Mouse (Mus musculus) hindbrain, embryonic 15.5 days (tissue): Measurements from ENCODE around the gene Spo11. TPM values are rescaled to one million over a fixed set of nuclear protein-coding genes. Genes with fewer than 3 reads are reported as not detected.

Experiments used
- ATAC-seq: fragments of 200-750 bp; cut with Nextera tagmentation; 2 replicates; pipeline ENCODE4 v1.8.0; 2017; ENCODE audit warnings: low read depth, moderate number of reproducible peaks, moderate TSS enrichment; ENCODE audit not compliant: low FRiP score
- H3K27ac ChIP-seq: fragments of 300-500 bp; sonication (generic); replicated peaks from 2 replicates; pipeline ENCODE4 v1.5.1; 2015; ENCODE audit warnings: mild to moderate bottlenecking, inconsistent platforms
- H3K27me3 ChIP-seq: fragments of 300-500 bp; sonication (generic); 2 replicates; pipeline ENCODE4 v1.6.1; 2015; ENCODE audit warnings: control low read depth, inconsistent platforms
- H3K36me3 ChIP-seq: fragments of 300-500 bp; sonication (generic); 2 replicates; pipeline ENCODE4 v1.6.1; 2015; ENCODE audit warnings: control low read depth, inconsistent platforms
- H3K4me1 ChIP-seq: fragments of 300-500 bp; sonication (generic); replicated peaks from 2 replicates; pipeline ENCODE4 v1.6.1; 2015; ENCODE audit warnings: control low read depth, inconsistent platforms
- H3K4me2 ChIP-seq: fragments of 300-500 bp; sonication (generic); 2 replicates; pipeline ENCODE4 v1.6.1; 2015; ENCODE audit warnings: moderate library complexity, mild to moderate bottlenecking, inconsistent platforms
- H3K4me3 ChIP-seq: fragments of 300-500 bp; sonication (generic); 2 replicates; pipeline ENCODE4 v1.5.1; 2015; ENCODE audit warnings: mild to moderate bottlenecking, inconsistent platforms
- H3K9ac ChIP-seq: fragments of 300-500 bp; sonication (generic); 2 replicates; pipeline ENCODE4 v1.6.1; 2015; ENCODE audit warnings: inconsistent platforms
- H3K9me3 ChIP-seq: fragments of 300-500 bp; sonication (generic); 2 replicates; pipeline ENCODE4 v1.6.1; 2016; ENCODE audit warnings: control low read depth, inconsistent platforms
- WGBS: fragments of 180-500 bp; shearing (Covaris S2); methylation state at CpG from one replicate; pipeline ENCODE4 v1.1.7; 2015; 5-methylcytosine and 5-hydroxymethylcytosine counted together
- polyA plus RNA-seq: library from polyadenylated mRNA; unstranded; fragments of >200 nt; fragmentation: Nextera tagmentation; extraction: Ambion mirVana; gene quantifications from 2 replicates; pipeline ENCODE4 v1.2.1, GENCODE M21; 2015

Gene Spo11
- polyA plus RNA-seq, 1 experiment from 2014 or later, result 0.96 TPM

GRCm38 (mm10) chr2:172938761-172939638 is 38.5 kb upstream of the Spo11 start:
- ATAC-seq, result no peak
- Histone ChIP-seq H3K27me3 (peaks cover 79% of the 10 kb centered on the region), H3K9ac (peak overlapping the region; percentile 34; the same call in 1 of the 2 replicates), H3K9me3 (no peaks in the 10 kb centered on the region), H3K4me3 (peak overlapping the region; percentile 44), H3K4me2 (peak overlapping the region; percentile 85), H3K27ac (peak overlapping the region; percentile 52; the same call in 1 of the 2 replicates), H3K36me3 (no peaks in the 10 kb centered on the region), H3K4me1 (peaks cover 55% of the 10 kb centered on the region)
- under 1% methylated on average over 57 of the region's 57 CpGs for WGBS

GRCm38 (mm10) chr2:172939639-172940002 is 37.9 kb upstream of the Spo11 start:
- no peaks in the 10 kb centered on the region for H3K9me3 ChIP-seq
- H3K27me3 ChIP-seq, result peaks cover 79% of the 10 kb centered on the region
- peaks cover 49% of the 10 kb centered on the region for H3K4me1 ChIP-seq
- peak overlapping the region; percentile 85 for H3K4me2 ChIP-seq
- peak overlapping the region; percentile 44 for H3K4me3 ChIP-seq
- ATAC-seq, result no peak
- no peaks in the 10 kb centered on the region for H3K36me3 ChIP-seq
- H3K27ac ChIP-seq, result peak overlapping the region; percentile 52; the same call in 1 of the 2 replicates
- H3K9ac ChIP-seq, result peak overlapping the region; percentile 34; the same call in 1 of the 2 replicates
- WGBS, result under 1% methylated on average over 26 of the region's 26 CpGs

- H3K4me1 ChIP-seq, result peaks cover 43% of the 10 kb centered on the region
- H3K4me2 ChIP-seq, result peak within 1 kb of the TSS; percentile 85
- WGBS, result under 1% methylated on average over 78 of the region's 82 CpGs
- peak within 1 kb of the TSS; percentile 44 for H3K4me3 ChIP-seq
- no peaks in the 10 kb centered on the region for H3K9me3 ChIP-seq
- H3K36me3 ChIP-seq, result no peaks in the 10 kb centered on the region
- peak; percentile 67 for ATAC-seq
- H3K9ac ChIP-seq, result peak within 1 kb of the TSS; percentile 34; the same call in 1 of the 2 replicates
- H3K27me3 ChIP-seq, result peaks cover 81% of the 10 kb centered on the region
- peak within 1 kb of the TSS; percentile 52 for H3K27ac ChIP-seq
Observed at GRCm38 (mm10) chr2:172940003-172940798, 37.3 kb upstream of the Spo11 start, which contains the start of gene Bmp7. Gene Bmp7, minus strand, starts transcription at chr2:172940321.

- 0 out of 2 replicates have a peak overlapping the region, but pooled peaks have one; percentile 34 for H3K9ac ChIP-seq
Observed at GRCm38 (mm10) chr2:172940799-172941163, 36.7 kb upstream of the Spo11 start.

GRCm38 (mm10) chr2:172949051-172949450 is 28.4 kb upstream of the Spo11 start:
- ATAC-seq, result no peak
- 48% methylated on average over 5 of the region's 5 CpGs for WGBS

More at GRCm38 (mm10) chr2:172940799-172941163, 36.7 kb upstream of the Spo11 start:
- Histone ChIP-seq H3K27ac (no peak overlapping the region), H3K4me1 (peaks cover 37% of the 10 kb centered on the region), H3K36me3 (no peaks in the 10 kb centered on the region), H3K9me3 (no peaks in the 10 kb centered on the region), H3K4me3 (peak overlapping the region; percentile 44), H3K4me2 (peak overlapping the region; percentile 85), H3K27me3 (peaks cover 78% of the 10 kb centered on the region)
- WGBS, result 2% methylated on average over 13 of the region's 13 CpGs
- ATAC-seq, result no peak; the same call in 1 of the 2 replicates

GRCm38 (mm10) chr2:172950119-172950676 is 27.3 kb upstream of the Spo11 start:
- Histone ChIP-seq H3K36me3 (no peaks in the 10 kb centered on the region), H3K27ac (no peak overlapping the region), H3K27me3 (peaks cover 2% of the 10 kb centered on the region; the same call in 1 of the 2 replicates), H3K9ac (no peak overlapping the region), H3K4me2 (no peak overlapping the region), H3K4me3 (no peak overlapping the region), H3K4me1 (no peaks in the 10 kb centered on the region; the same call in 1 of the 2 replicates), H3K9me3 (no peaks in the 10 kb centered on the region)
- 59% methylated on average over 9 of the region's 9 CpGs for WGBS
- ATAC-seq, result no peak

More at GRCm38 (mm10) chr2:172949051-172949450, 28.4 kb upstream of the Spo11 start:
- Histone ChIP-seq H3K4me1 (no peaks in the 10 kb centered on the region; the same call in 1 of the 2 replicates), H3K27ac (no peak overlapping the region), H3K36me3 (no peaks in the 10 kb centered on the region), H3K27me3 (peaks cover 6% of the 10 kb centered on the region; the same call in 1 of the 2 replicates), H3K4me3 (no peak overlapping the region), H3K9me3 (no peaks in the 10 kb centered on the region), H3K9ac (no peak overlapping the region), H3K4me2 (no peak overlapping the region)

GRCm38 (mm10) chr2:172950722-172951121 is 26.8 kb upstream of the Spo11 start:
- 31% methylated on average over 11 of the region's 11 CpGs for WGBS
- Histone ChIP-seq H3K36me3 (no peaks in the 10 kb centered on the region), H3K4me2 (no peak overlapping the region), H3K9ac (no peak overlapping the region), H3K9me3 (no peaks in the 10 kb centered on the region), H3K4me1 (no peaks in the 10 kb centered on the region; the same call in 1 of the 2 replicates), H3K27me3 (no peaks in the 10 kb centered on the region; the same call in 1 of the 2 replicates), H3K27ac (no peak overlapping the region), H3K4me3 (no peak overlapping the region)
- no peak for ATAC-seq

GRCm38 (mm10) chr2:172951976-172952375 is 25.5 kb upstream of the Spo11 start:
- Histone ChIP-seq H3K4me1 (no peaks in the 10 kb centered on the region; the same call in 1 of the 2 replicates), H3K27me3 (no peaks in the 10 kb centered on the region), H3K4me2 (no peak overlapping the region), H3K27ac (no peak overlapping the region), H3K4me3 (no peak overlapping the region), H3K9ac (no peak overlapping the region), H3K9me3 (no peaks in the 10 kb centered on the region), H3K36me3 (no peaks in the 10 kb centered on the region)
- WGBS, result 82% methylated on average over 2 of the region's 2 CpGs
- ATAC-seq, result no peak

GRCm38 (mm10) chr2:172958579-172958978 is 18.9 kb upstream of the Spo11 start:
- Histone ChIP-seq H3K36me3 (no peaks in the 10 kb centered on the region), H3K4me2 (no peak overlapping the region), H3K9me3 (no peaks in the 10 kb centered on the region), H3K27me3 (no peaks in the 10 kb centered on the region), H3K27ac (0 out of 2 replicates have a peak overlapping the region, but pooled peaks have one; percentile 21), H3K4me1 (0 out of 2 replicates have a peak, but pooled peaks cover 6% of the 10 kb centered on the region), H3K9ac (no peak overlapping the region), H3K4me3 (no peak overlapping the region)
- 9% methylated on average over 5 of the region's 5 CpGs for WGBS
- peak; percentile 76; the same call in 1 of the 2 replicates for ATAC-seq

- WGBS, result 53% methylated on average over 13 of the region's 13 CpGs
- H3K9ac ChIP-seq, result no peak overlapping the region
- H3K27ac ChIP-seq, result 0 out of 2 replicates have a peak overlapping the region, but pooled peaks have one; percentile 25
- no peaks in the 10 kb centered on the region for H3K27me3 ChIP-seq
- H3K4me3 ChIP-seq, result no peak overlapping the region
- no peak for ATAC-seq
- no peaks in the 10 kb centered on the region for H3K9me3 ChIP-seq
- H3K4me2 ChIP-seq, result no peak overlapping the region
- H3K4me1 ChIP-seq, result 0 out of 2 replicates have a peak, but pooled peaks cover 6% of the 10 kb centered on the region
- no peaks in the 10 kb centered on the region for H3K36me3 ChIP-seq
Observed at GRCm38 (mm10) chr2:172959006-172959768, 18.3 kb upstream of the Spo11 start.

- no peak for ATAC-seq
- Histone ChIP-seq H3K27me3 (no peaks in the 10 kb centered on the region), H3K9me3 (no peaks in the 10 kb centered on the region), H3K4me3 (no peak overlapping the region), H3K36me3 (no peaks in the 10 kb centered on the region), H3K9ac (no peak overlapping the region), H3K4me1 (0 out of 2 replicates have a peak, but pooled peaks cover 6% of the 10 kb centered on the region), H3K27ac (no peak overlapping the region), H3K4me2 (no peak overlapping the region)
- WGBS, result 90% methylated on average over 3 of the region's 3 CpGs
Observed at GRCm38 (mm10) chr2:172960350-172960749, 17.1 kb upstream of the Spo11 start.
